Mouse (Mus musculus): ENCODE data around the gene Prickle3. TPM values are rescaled to one million over a fixed set of nuclear protein-coding genes. Genes with fewer than 3 reads are reported as not detected.

Gene Prickle3
- total RNA-seq, 2 experiments from 2014 or later: 3.9 to 6.0 TPM

Other genes starting within 250 kb of the Prickle3 start
- not detected in 2 replicates for gene Foxp3, start 83.6 kb upstream of the Prickle3 start, total RNA-seq (2015)
- gene Foxp3, start 83.6 kb upstream of the Prickle3 start, total RNA-seq (2017): 0.08 and 0.10 TPM in 2 replicates
- gene Ppp1r3f, start 83.0 kb upstream of the Prickle3 start, total RNA-seq (2015): 1.3 TPM in 1 of 2 replicates, not detected in the other
- gene Ppp1r3f, start 83.0 kb upstream of the Prickle3 start, total RNA-seq (2017): 0.24 and 0.29 TPM in 2 replicates
- 18.8 and 20.5 TPM in 2 replicates for gene Ccdc22, start 51.7 kb upstream of the Prickle3 start, total RNA-seq (2015)
- 38.1 and 47.6 TPM in 2 replicates for gene Ccdc22, start 51.7 kb upstream of the Prickle3 start, total RNA-seq (2017)
- gene Cacna1f, start 50.2 kb upstream of the Prickle3 start, total RNA-seq (2015): 0.24 and 0.47 TPM in 2 replicates
- gene Cacna1f, start 50.2 kb upstream of the Prickle3 start, total RNA-seq (2017): 0.10 and 0.29 TPM in 2 replicates
- not detected in 2 replicates for gene Syp, start 18.8 kb upstream of the Prickle3 start, total RNA-seq (2015)
- 0.46 and 0.54 TPM in 2 replicates for gene Syp, start 18.8 kb upstream of the Prickle3 start, total RNA-seq (2017)
- gene Plp2, start 14.1 kb downstream of the Prickle3 start, total RNA-seq (2015): 115 and 133 TPM in 2 replicates
- gene Plp2, start 14.1 kb downstream of the Prickle3 start, total RNA-seq (2017): 26.4 and 37.1 TPM in 2 replicates
- gene Magix, start 24.0 kb downstream of the Prickle3 start, total RNA-seq (2015): not detected in 2 replicates
- not detected in 2 replicates for gene Magix, start 24.0 kb downstream of the Prickle3 start, total RNA-seq (2017)
- 26.8 and 28.2 TPM in 2 replicates for gene Gpkow, start 39.9 kb downstream of the Prickle3 start, total RNA-seq (2015)
- 19.2 and 24.4 TPM in 2 replicates for gene Gpkow, start 39.9 kb downstream of the Prickle3 start, total RNA-seq (2017)
- gene Wdr45, start 57.1 kb downstream of the Prickle3 start, total RNA-seq (2015): 27.3 and 39.9 TPM in 2 replicates
- 18.4 and 21.7 TPM in 2 replicates for gene Wdr45, start 57.1 kb downstream of the Prickle3 start, total RNA-seq (2017)
- gene Gm45208, start 65.0 kb downstream of the Prickle3 start, total RNA-seq (2015): 0.59 TPM in 1 of 2 replicates, not detected in the other
- not detected in 2 replicates for gene Gm45208, start 65.0 kb downstream of the Prickle3 start, total RNA-seq (2017)
- gene Praf2, start 71.2 kb downstream of the Prickle3 start, total RNA-seq (2015): 11.1 and 15.3 TPM in 2 replicates
- gene Praf2, start 71.2 kb downstream of the Prickle3 start, total RNA-seq (2017): 3.4 and 4.9 TPM in 2 replicates
- 0.88 and 1.2 TPM in 2 replicates for gene Ccdc120, start 93.6 kb downstream of the Prickle3 start, total RNA-seq (2015)
- gene Ccdc120, start 93.6 kb downstream of the Prickle3 start, total RNA-seq (2017): 0.33 and 1.1 TPM in 2 replicates
- 12.2 and 14.6 TPM in 2 replicates for gene Tfe3, start 105.3 kb downstream of the Prickle3 start, total RNA-seq (2015)
- gene Tfe3, start 105.3 kb downstream of the Prickle3 start, total RNA-seq (2017): 4.6 and 7.1 TPM in 2 replicates
- 34.4 and 34.9 TPM in 2 replicates for gene Gripap1, start 132.5 kb downstream of the Prickle3 start, total RNA-seq (2015)
- gene Gripap1, start 132.5 kb downstream of the Prickle3 start, total RNA-seq (2017): 48.6 and 69.7 TPM in 2 replicates
- 0.34 and 0.42 TPM in 2 replicates for gene Kcnd1, start 165.0 kb downstream of the Prickle3 start, total RNA-seq (2015)
- gene Kcnd1, start 165.0 kb downstream of the Prickle3 start, total RNA-seq (2017): 0.21 and 0.68 TPM in 2 replicates
- 33.0 and 33.7 TPM in 2 replicates for gene Otud5, start 184.1 kb downstream of the Prickle3 start, total RNA-seq (2015)
- 48.6 and 58.7 TPM in 2 replicates for gene Otud5, start 184.1 kb downstream of the Prickle3 start, total RNA-seq (2017)
- 5.9 TPM in 2 replicates for gene Pim2, start 221.0 kb downstream of the Prickle3 start, total RNA-seq (2015)
- 1.2 and 1.5 TPM in 2 replicates for gene Pim2, start 221.0 kb downstream of the Prickle3 start, total RNA-seq (2017)
- gene Slc35a2, start 226.8 kb downstream of the Prickle3 start, total RNA-seq (2015): 8.9 and 10.4 TPM in 2 replicates
- gene Slc35a2, start 226.8 kb downstream of the Prickle3 start, total RNA-seq (2017): 12.2 and 25.1 TPM in 2 replicates
- 25.1 and 30.3 TPM in 2 replicates for gene Pqbp1, start 242.0 kb downstream of the Prickle3 start, total RNA-seq (2015)
- gene Pqbp1, start 242.0 kb downstream of the Prickle3 start, total RNA-seq (2017): 136 and 167 TPM in 2 replicates
- 116 and 133 TPM in 2 replicates for gene Timm17b, start 242.1 kb downstream of the Prickle3 start, total RNA-seq (2015)
- 79.3 and 90.7 TPM in 2 replicates for gene Timm17b, start 242.1 kb downstream of the Prickle3 start, total RNA-seq (2017)

All from megakaryocyte progenitor cell, adult 5-6 weeks (primary cell).